Mouse (Mus musculus) ovary, adult 2 months (tissue): Measurements from ENCODE around the gene Upk3a. TPM values are rescaled to one million over a fixed set of nuclear protein-coding genes. Genes with fewer than 3 reads are reported as not detected.

Experiments
- polyA plus RNA-seq: library from polyadenylated mRNA; depleted of rRNA; stranded (reverse); fragments of >200 nt; gene quantifications from 2 replicates; pipeline ENCODE4 v1.2.3, GENCODE M21; 2012; rRNA removed

Gene Upk3a
- polyA plus RNA-seq, result 0.77 and 1.4 TPM in 2 replicates

DNA sequence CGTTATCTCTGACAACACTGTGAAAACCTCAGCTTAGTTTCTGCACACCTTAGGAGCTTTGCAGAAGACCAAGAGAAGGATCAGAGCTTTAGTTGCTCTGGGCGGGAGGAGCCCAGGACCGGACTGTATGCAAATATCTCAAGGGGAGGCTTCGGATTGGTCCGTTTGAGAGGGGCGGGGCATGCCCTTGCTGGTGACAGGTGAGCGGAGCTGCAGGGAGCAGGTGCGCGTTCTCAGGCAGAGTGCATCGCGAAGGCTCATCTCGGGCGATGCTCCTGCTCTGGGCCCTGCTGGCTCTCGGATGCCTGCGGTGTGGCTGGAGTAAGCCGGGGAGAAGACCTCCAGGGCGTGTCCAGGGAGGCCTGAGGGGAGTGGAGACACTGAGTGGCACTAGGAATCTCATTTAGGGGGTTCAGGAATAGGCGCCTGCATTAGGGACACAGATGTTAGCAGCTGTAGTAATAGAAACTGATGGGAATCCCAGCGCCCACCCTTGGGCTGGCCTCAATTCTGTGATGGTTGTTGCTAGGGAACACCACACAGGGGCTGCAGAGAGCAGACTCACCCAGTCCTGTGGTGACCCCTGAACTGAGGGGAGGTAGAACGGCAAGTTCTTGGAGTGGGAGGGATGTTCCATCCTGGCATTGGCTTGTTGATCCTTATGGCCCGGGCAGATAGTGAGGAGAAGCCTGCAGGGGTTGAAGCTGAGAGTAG, at the start of gene Upk3a:
Gene Upk3a, plus strand, starts transcription at position 191 of the 714 bp plus-strand sequence.

DNA sequence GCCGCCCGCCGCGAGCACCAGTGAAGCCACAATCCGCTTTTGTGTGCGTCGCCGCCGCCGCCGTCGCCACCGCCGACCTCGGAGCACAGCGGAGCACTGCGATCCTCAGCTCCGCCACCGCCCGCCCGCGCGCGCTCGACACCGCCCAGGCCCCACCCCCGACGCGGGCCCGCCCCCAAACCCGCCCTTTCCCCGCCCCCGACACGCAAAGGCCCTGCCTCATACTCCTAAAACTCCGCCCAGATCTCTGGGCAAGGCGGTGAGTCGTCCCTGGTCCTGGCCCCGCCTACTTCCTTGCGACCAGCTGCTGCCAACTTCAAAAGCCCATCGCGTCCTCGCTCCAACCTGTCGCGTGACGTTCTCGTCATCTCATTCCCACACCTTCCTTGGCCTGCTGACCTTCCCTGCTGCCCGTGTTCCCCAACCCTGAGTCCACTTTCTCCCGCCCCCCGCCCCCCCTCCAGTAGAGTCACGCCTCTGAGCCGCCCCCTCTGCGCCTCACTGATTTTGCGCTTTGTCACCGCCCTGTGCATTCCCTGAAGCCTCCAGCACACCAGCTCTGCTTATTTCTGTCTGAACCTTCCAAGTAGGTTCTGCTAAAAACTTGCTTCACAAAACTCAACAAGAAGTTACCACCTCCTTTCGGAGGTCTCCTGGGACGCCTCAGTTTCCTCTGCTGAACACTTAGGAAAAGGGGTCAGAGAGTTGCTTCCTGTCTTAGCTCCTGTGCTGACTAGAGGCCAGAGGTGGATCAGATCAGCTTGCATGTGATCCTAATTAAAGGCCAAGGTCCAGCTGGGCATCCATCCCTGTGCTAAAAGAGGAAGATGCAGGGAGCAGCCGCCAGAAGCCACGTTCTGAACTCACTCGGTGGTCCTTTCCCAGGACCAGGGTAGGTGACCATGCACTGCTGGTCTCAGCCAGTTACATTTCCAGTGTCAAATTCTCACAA, 28.8 kb upstream of the Upk3a start, which contains the start of gene 5031439G07Rik:
Gene 5031439G07Rik, minus strand, starts transcription at position 678 of the 952 bp plus-strand sequence.

DNA sequence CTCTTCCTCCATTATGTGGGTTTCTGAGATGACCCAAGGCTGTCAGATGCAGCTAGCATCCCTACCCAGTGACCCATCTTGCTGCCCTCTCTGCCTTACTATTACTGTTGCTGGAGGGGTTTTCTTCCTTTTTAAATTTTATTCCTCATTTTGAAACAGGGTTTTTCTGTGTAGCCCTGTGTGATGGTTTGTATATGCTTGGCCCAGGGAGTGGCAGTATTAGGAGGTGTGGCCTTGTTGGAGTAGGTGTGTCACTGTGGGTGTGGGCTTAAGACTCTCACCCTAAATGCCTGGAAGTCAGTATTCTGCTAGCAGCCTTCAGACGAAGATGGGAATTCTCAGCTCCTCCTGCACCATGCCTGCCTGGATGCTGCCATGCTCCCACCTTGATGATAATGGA, 11.7 kb downstream of the Upk3a start, which contains the start of gene Fam118a:
Gene Fam118a, plus strand, starts transcription at position 301 of the 400 bp plus-strand sequence.

Other genes starting within 250 kb of the Upk3a start
- gene Phf21b, start 161.1 kb upstream of the Upk3a start, polyA plus RNA-seq, result 4.1 and 6.0 TPM in 2 replicates
- gene Gm29666, start 97.1 kb upstream of the Upk3a start, polyA plus RNA-seq, result 0.20 and 0.21 TPM in 2 replicates
- gene Nup50, start 93.7 kb upstream of the Upk3a start, polyA plus RNA-seq, result 6.3 and 6.7 TPM in 2 replicates
- 34.1 and 37.9 TPM in 2 replicates for gene 5031439G07Rik, start 28.6 kb upstream of the Upk3a start, polyA plus RNA-seq
- gene Fam118a, start 11.8 kb downstream of the Upk3a start, polyA plus RNA-seq, result 11.6 and 14.0 TPM in 2 replicates
- 0.06 and 0.33 TPM in 2 replicates for gene Smc1b, start 114.8 kb downstream of the Upk3a start, polyA plus RNA-seq
- gene Ribc2, start 114.9 kb downstream of the Upk3a start, polyA plus RNA-seq, result 0.40 and 0.46 TPM in 2 replicates
- gene Fbln1, start 188.8 kb downstream of the Upk3a start, polyA plus RNA-seq, result 351 and 388 TPM in 2 replicates